Mouse (Mus musculus): Measurements from ENCODE around the gene Tspyl3.
"Not testable (repeated sequence)": the region's sequence is repeated elsewhere in the genome, so short reads cannot be mapped to it uniquely, and the experiment has no call there.

Tspyl3 gene

GRCm38 (mm10) chr2:153224946-153225594 lies at the start of gene Tspyl3:
Gene Tspyl3 (minus strand): TSS chr2:153225441.
- DNase-seq (ENCODE audit: low spot score in 2 of 2) = no peak

- DNase-seq (ENCODE audit: low spot score in 2 of 2) = no peak
These were observed 49.6 kb upstream of the Tspyl3 start for GRCm38 (mm10) chr2:153274919-153275247.

- DNase-seq (ENCODE audit: low spot score in 2 of 2) = not testable (repeated sequence)
These were observed 49.1 kb upstream of the Tspyl3 start for GRCm38 (mm10) chr2:153274200-153274918.

- DNase-seq (ENCODE audit: low spot score in 2 of 2) = not testable (repeated sequence)
These were observed 45.1 kb upstream of the Tspyl3 start for GRCm38 (mm10) chr2:153270231-153270915.

- DNase-seq (ENCODE audit: low spot score in 2 of 2) = no peak
These were observed 42.1 kb upstream of the Tspyl3 start for GRCm38 (mm10) chr2:153267331-153267730.

GRCm38 (mm10) chr2:153263053-153263452 lies 37.8 kb upstream of the Tspyl3 start:
- DNase-seq (ENCODE audit: low spot score in 2 of 2) = no peak

- DNase-seq (ENCODE audit: low spot score in 2 of 2) = no peak
These were observed 34.8 kb upstream of the Tspyl3 start for GRCm38 (mm10) chr2:153259864-153260674.

GRCm38 (mm10) chr2:153259030-153259863 lies 34.0 kb upstream of the Tspyl3 start:
- no peak for DNase-seq (ENCODE audit: low spot score in 2 of 2)

- no peak for DNase-seq (ENCODE audit: low spot score in 2 of 2)
These were observed 31.4 kb upstream of the Tspyl3 start for GRCm38 (mm10) chr2:153256604-153257003.

GRCm38 (mm10) chr2:153249751-153250150 lies 24.5 kb upstream of the Tspyl3 start:
- no peak for DNase-seq (ENCODE audit: low spot score in 2 of 2)

- DNase-seq (ENCODE audit: low spot score in 2 of 2) = no peak
These were observed 16.9 kb upstream of the Tspyl3 start for GRCm38 (mm10) chr2:153242156-153242555.

- peak; percentile 79 to 85 for DNase-seq (ENCODE audit: low spot score in 2 of 2)
These were observed 16.2 kb upstream of the Tspyl3 start, which contains the start of the genes Plagl2 and Pofut1 for GRCm38 (mm10) chr2:153241250-153242014. Gene Plagl2 (minus strand): TSS chr2:153241426. Gene Pofut1 (plus strand): TSS chr2:153241533.

GRCm38 (mm10) chr2:153240701-153241235 lies 15.5 kb upstream of the Tspyl3 start:
- DNase-seq (ENCODE audit: low spot score in 2 of 2) = peak in 1 of 2 experiments; percentile 39

- no peak for DNase-seq (ENCODE audit: low spot score in 2 of 2)
These were observed 14.7 kb upstream of the Tspyl3 start for GRCm38 (mm10) chr2:153239860-153240480.

- DNase-seq (ENCODE audit: low spot score in 2 of 2) = no peak
These were observed 14.0 kb upstream of the Tspyl3 start for GRCm38 (mm10) chr2:153239021-153239859.

GRCm38 (mm10) chr2:153238406-153238805 lies 13.2 kb upstream of the Tspyl3 start:
- no peak for DNase-seq (ENCODE audit: low spot score in 2 of 2)

GRCm38 (mm10) chr2:153237891-153238290 lies 12.7 kb upstream of the Tspyl3 start:
- DNase-seq (ENCODE audit: low spot score in 2 of 2) = no peak

- DNase-seq (ENCODE audit: low spot score in 2 of 2) = no peak
These were observed 12.0 kb upstream of the Tspyl3 start for GRCm38 (mm10) chr2:153237193-153237592.

Measured in urinary bladder, adult 18-20 months (tissue).